Mouse (Mus musculus): ENCODE results near the gene Txndc5.

Txndc5 gene

GRCm38 (mm10) chr13:38528687-38529294 lies at the start of gene Txndc5:
Txndc5 (minus strand) TSS chr13:38528824.
- peak in 1 of 2 experiments; percentile 14 for DNase-seq

- DNase-seq = no peak
These were observed 46.0 kb upstream of the Txndc5 start for GRCm38 (mm10) chr13:38574668-38575067.

DNA sequence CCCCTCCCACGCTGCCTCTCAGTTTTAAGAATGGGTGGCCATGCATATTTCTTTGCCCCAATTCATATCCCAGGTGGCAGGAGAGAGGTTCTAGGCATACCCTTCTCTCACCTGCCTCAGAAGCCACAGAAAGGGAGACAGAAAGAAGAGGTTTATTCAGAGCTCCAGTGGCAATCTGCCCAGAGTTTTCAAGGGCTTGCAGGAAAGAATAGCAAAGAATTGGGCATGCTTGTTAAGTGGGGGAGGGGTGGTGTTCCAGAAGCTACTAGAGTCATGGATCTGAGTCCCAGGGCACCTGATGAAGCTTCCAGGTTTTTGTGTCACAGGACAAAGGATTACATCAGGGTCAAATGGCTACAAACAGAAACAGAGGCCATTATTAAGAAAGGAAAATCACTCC lies 44.7 kb upstream of the Txndc5 start:
- DNase-seq = no peak

DNA sequence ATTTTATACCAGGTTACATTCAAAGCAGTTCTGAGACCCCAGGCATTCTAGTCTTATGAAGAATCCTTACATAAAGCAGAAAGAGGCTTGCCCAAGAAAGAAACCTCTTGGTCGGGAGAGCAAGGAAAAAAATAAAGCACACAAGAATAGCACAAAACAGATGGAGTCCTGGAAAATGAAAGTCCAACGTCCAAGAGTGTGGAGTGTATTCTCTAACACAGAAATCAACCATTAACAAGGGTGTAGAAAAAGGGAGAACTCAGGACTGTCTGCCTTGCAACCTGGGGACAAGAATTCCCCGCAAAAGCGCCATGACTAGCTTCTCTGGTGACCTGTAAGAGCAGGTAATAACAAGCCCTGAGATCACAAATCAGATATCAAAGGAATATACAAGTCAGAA lies 36.6 kb upstream of the Txndc5 start:
- DNase-seq = no peak

- DNase-seq = no peak
These were observed 26.0 kb upstream of the Txndc5 start for GRCm38 (mm10) chr13:38554611-38555010.

GRCm38 (mm10) chr13:38554210-38554609 lies 25.6 kb upstream of the Txndc5 start:
- no peak for DNase-seq

DNA sequence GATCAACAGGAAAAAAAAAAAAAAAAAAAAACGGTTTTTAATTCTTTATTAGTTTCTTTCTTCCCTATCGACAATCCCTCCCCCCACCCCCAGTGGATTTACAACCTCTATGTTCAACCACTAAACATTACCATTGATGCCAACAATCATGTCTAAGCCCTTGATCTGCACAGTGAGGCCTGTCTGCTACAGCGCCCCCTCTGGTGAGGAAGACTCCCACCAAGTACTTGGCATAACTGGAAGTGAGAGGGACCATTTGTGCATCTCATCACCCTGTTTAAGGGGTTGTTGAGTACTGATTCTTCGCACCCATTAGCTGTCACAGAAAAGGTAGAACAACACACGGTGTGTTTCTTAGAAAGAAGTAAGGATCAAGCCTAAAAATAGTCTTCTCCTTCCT lies 20.1 kb upstream of the Txndc5 start:
- no peak for DNase-seq

GRCm38 (mm10) chr13:38547717-38548116 lies 19.1 kb upstream of the Txndc5 start:
- DNase-seq = no peak

GRCm38 (mm10) chr13:38546754-38547153 lies 18.1 kb upstream of the Txndc5 start:
- no peak for DNase-seq

- peak in 1 of 2 experiments; percentile 6 for DNase-seq
These were observed 16.8 kb upstream of the Txndc5 start for GRCm38 (mm10) chr13:38545460-38545859.

- no peak for DNase-seq
These were observed 16.3 kb upstream of the Txndc5 start for GRCm38 (mm10) chr13:38544769-38545445.

- DNase-seq = no peak
These were observed 15.0 kb upstream of the Txndc5 start for GRCm38 (mm10) chr13:38543455-38544125.

DNA sequence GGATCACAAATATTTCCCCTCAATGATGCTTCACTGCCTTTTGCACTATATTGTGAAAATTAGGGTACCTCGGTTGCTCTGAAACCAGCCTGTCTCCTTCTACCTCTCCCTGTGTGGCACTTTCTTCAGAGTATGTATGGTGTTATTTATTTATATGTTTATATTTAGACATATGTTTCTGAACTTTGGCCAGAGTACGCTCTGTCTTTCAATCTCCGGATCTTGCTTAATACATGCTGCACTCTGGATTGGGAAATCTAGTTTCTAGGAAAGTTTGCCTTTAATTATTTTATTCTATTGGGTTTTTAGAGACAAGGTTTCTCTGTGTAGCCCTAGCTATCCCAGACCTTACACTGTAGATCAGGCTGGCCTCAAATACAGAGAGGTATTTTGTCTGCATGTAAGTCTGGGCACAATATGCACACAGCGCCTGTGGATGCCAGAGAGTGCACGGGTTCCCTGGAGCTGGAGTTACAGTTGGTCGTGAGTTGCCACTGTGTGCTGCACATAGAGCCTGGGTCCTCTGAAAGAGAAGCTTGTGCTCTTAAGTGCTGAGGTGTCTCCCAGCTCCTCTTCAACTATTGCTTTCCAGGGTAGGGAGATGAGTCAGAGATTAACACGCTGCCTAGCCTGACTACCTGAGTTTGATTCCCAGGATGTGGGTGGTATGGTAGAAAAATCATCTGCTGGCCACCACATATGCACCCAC lies 10.7 kb upstream of the Txndc5 start:
- DNase-seq = no peak

DNA sequence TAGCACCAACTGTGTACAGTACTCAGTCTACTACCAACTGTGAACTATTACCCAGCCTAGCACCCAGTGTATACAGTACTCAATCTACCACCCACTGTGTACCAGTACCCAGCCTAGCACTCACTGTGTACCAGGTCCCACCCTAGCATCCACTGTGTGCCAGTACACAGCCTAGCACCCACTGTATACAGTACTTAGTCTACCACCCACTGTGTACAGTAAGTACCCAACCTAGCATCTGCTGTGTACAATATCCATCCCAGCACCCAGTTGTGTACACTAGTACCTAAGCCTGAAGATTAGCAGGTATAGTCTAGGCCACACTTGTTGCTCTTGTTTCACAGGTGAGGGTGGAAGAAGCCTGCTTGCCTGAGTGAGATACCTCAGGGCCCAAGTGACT lies 8.9 kb upstream of the Txndc5 start:
- no peak for DNase-seq

GRCm38 (mm10) chr13:38534731-38535130 lies 6.1 kb upstream of the Txndc5 start:
- no peak for DNase-seq

- DNase-seq = no peak
These were observed 5.4 kb upstream of the Txndc5 start for GRCm38 (mm10) chr13:38534016-38534415.

- DNase-seq = no peak
These were observed 4.8 kb upstream of the Txndc5 start for GRCm38 (mm10) chr13:38533461-38533860.

DNA sequence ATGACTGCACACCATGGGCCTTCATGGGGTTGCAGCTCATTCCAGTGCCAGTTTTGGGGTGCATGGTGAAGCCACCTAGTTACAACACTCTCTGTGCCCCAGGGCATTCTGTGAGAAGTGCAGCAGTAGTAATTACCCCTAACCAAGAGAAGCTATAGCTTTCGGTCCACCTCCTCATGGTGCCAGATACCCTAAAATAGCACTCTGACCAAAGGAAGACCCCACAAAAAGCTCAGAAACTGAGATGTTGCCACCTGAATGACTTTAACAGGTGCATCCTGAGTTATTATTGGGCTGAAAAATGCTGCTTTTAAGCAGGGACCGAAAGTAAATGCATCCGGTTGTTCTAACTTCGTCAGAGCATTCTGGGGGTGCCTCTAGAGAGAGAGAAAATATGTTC lies 2.9 kb upstream of the Txndc5 start:
- no peak for DNase-seq

- DNase-seq = no peak
These were observed 952 bp upstream of the Txndc5 start for GRCm38 (mm10) chr13:38529576-38529975.

GRCm38 (mm10) chr13:38527797-38528650 lies 600 bp downstream of the Txndc5 start:
- peak; percentile 85 to 88 for DNase-seq

GRCm38 (mm10) chr13:38527041-38527796 lies 1.4 kb downstream of the Txndc5 start:
- DNase-seq = no peak

- no peak for DNase-seq
These were observed 2.5 kb downstream of the Txndc5 start for GRCm38 (mm10) chr13:38526116-38526515.

Measured in cerebellum, adult 18-20 months (tissue).